In genomic region chr10:40067529-40067928, GRCm38 (mm10) we compare ENCODE assay signal across 22 mouse cellular contexts. TPM values are rescaled to one million over a fixed set of nuclear protein-coding genes. Genes with fewer than 3 reads are reported as not detected.
DNase-seq lines count a peak whose midpoint lies in the region; ATAC-seq and TF ChIP-seq lines count a peak whose summit lies in the region.
"Had no signal": no experiment of that assay in that cellular context is flagged by ENCODE, and none has a peak within 500 bp of the region (broad histone marks: within the 10 kb centered on the region; RNA-seq: fewer than 3 reads in every experiment).

No protein-coding gene starts in this region.

- 12% methylated on average over 1 of the region's 1 CpGs for WGBS in hindbrain, postnatal 0 days
- WGBS in hindbrain, embryonic 16.5 days = 17% methylated on average over 1 of the region's 1 CpGs
- WGBS in midbrain, postnatal 0 days = 26% methylated on average over 1 of the region's 1 CpGs
- WGBS in midbrain, embryonic 11.5 days = 23% methylated on average over 1 of the region's 1 CpGs
- WGBS in macrophage (ENCODE audit: missing documents) = 100% methylated on average over 1 of the region's 1 CpGs

- no peak for DNase-seq in gastrocnemius, adult 2 months
- DNase-seq in gastrocnemius, postnatal 14 days = no peak
- DNase-seq in hindbrain, postnatal 0 days (ENCODE audit: low spot score) = peak; percentile 19
- peak; percentile 21 for DNase-seq in midbrain, postnatal 0 days (ENCODE audit: low spot score)
- no peak for DNase-seq in midbrain, embryonic 11.5 days (ENCODE audit: low spot score, missing footprints)
- DNase-seq in right cerebral cortex, postnatal 4 days = no peak
- DNase-seq: adrenal gland, adult 2 months; adrenal gland, postnatal 25 days; cerebellum, adult 11 months; cerebellum, adult 9-10 months; cerebellum, postnatal 25 days; gastrocnemius, postnatal 36 days; heart, adult 18-20 months; heart, postnatal 14 days; kidney, adult 11 months had no signal

- no peaks in the 10 kb centered on the region for H3K36me3 ChIP-seq in hindbrain, postnatal 0 days (ENCODE audit: insufficient read depth, low read length)
- H3K36me3 ChIP-seq in hindbrain, embryonic 16.5 days (ENCODE audit: control insufficient read depth, insufficient read depth, low read length) = no peaks in the 10 kb centered on the region
- no peaks in the 10 kb centered on the region for H3K36me3 ChIP-seq in midbrain, postnatal 0 days (ENCODE audit: insufficient read depth, low read length)
- H3K36me3 ChIP-seq in midbrain, embryonic 11.5 days (ENCODE audit: control insufficient read depth, insufficient read depth, low read length) = no peaks in the 10 kb centered on the region
- H3K36me3 ChIP-seq in macrophage (ENCODE audit: inconsistent target) = no peaks in the 10 kb centered on the region
- H3K36me3 ChIP-seq: embryonic facial prominence, embryonic 13.5 days; forebrain, embryonic 15.5 days; hindbrain, embryonic 13.5 days had no signal

- peak overlapping the region; percentile 86; the same call in 1 of the 2 replicates for H3K27ac ChIP-seq in gastrocnemius, adult 2 months
- H3K27ac ChIP-seq in hindbrain, postnatal 0 days = no peak overlapping the region
- H3K27ac ChIP-seq in hindbrain, embryonic 16.5 days (ENCODE audit: low read depth, low read length) = no peak overlapping the region
- H3K27ac ChIP-seq in midbrain, postnatal 0 days (ENCODE audit: low read depth, low read length) = no peak overlapping the region
- H3K27ac ChIP-seq in midbrain, embryonic 11.5 days (ENCODE audit: low read depth, low read length) = no peak overlapping the region
- peak overlapping the region; percentile 77; the same call in 1 of the 2 replicates for H3K27ac ChIP-seq in macrophage
- H3K27ac ChIP-seq: embryonic facial prominence, embryonic 13.5 days; forebrain, embryonic 15.5 days; hindbrain, embryonic 13.5 days had no signal

- H3K4me2 ChIP-seq in hindbrain, postnatal 0 days (ENCODE audit: low read depth, low read length) = no peak overlapping the region
- no peak overlapping the region for H3K4me2 ChIP-seq in hindbrain, embryonic 16.5 days (ENCODE audit: low read length)
- H3K4me2 ChIP-seq in midbrain, postnatal 0 days (ENCODE audit: low read depth, low read length, poor library complexity, severe bottlenecking) = no peak overlapping the region
- no peak overlapping the region for H3K4me2 ChIP-seq in midbrain, embryonic 11.5 days
- H3K4me2 ChIP-seq: embryonic facial prominence, embryonic 13.5 days; forebrain, embryonic 15.5 days; hindbrain, embryonic 13.5 days had no signal

- H3K27me3 ChIP-seq in hindbrain, postnatal 0 days (ENCODE audit: insufficient read depth, low read length) = no peaks in the 10 kb centered on the region
- H3K27me3 ChIP-seq in hindbrain, embryonic 16.5 days (replicated peaks; ENCODE audit: control insufficient read depth, insufficient read depth, low read length) = no peaks in the 10 kb centered on the region
- no peaks in the 10 kb centered on the region for H3K27me3 ChIP-seq in midbrain, postnatal 0 days (ENCODE audit: insufficient read depth, low read length)
- H3K27me3 ChIP-seq in midbrain, embryonic 11.5 days (ENCODE audit: control insufficient read depth, insufficient read depth, low read length) = no peaks in the 10 kb centered on the region
- H3K27me3 ChIP-seq: CH12.LX; embryonic facial prominence, embryonic 13.5 days; forebrain, embryonic 15.5 days; hindbrain, embryonic 13.5 days had no signal

- TF ChIP-seq CTCF in gastrocnemius, adult 2 months (IDR thresholded peaks at IDR 0.05) = no peak
- TF ChIP-seq CTCF in hindbrain, postnatal 0 days (IDR thresholded peaks at IDR 0.05; ENCODE audit: low read depth) = no peak
- TF ChIP-seq CTCF in midbrain, postnatal 0 days (IDR thresholded peaks at IDR 0.05) = no peak

- no peak for ATAC-seq in hindbrain, postnatal 0 days
- ATAC-seq in hindbrain, embryonic 16.5 days = no peak
- no peak for ATAC-seq in midbrain, postnatal 0 days (ENCODE audit: low FRiP score)
- no peak for ATAC-seq in midbrain, embryonic 11.5 days (ENCODE audit: low FRiP score)
- ATAC-seq: forebrain, embryonic 15.5 days had no signal

- H3K4me3 ChIP-seq in gastrocnemius, adult 2 months = no peak overlapping the region
- no peak overlapping the region for H3K4me3 ChIP-seq in hindbrain, postnatal 0 days (ENCODE audit: low read length)
- no peak overlapping the region for H3K4me3 ChIP-seq in hindbrain, embryonic 16.5 days (ENCODE audit: low read length)
- H3K4me3 ChIP-seq in midbrain, postnatal 0 days (ENCODE audit: low read depth, low read length) = no peak overlapping the region
- H3K4me3 ChIP-seq in midbrain, embryonic 11.5 days (ENCODE audit: low read depth, low read length) = no peak overlapping the region
- H3K4me3 ChIP-seq in macrophage (ENCODE audit: inconsistent target) = no peak overlapping the region
- H3K4me3 ChIP-seq: embryonic facial prominence, embryonic 13.5 days; forebrain, embryonic 15.5 days; hindbrain, embryonic 13.5 days had no signal

- H3K4me1 ChIP-seq in hindbrain, postnatal 0 days (ENCODE audit: insufficient read depth, low read length) = no peaks in the 10 kb centered on the region
- no peaks in the 10 kb centered on the region; the same call in none of the 2 replicates for H3K4me1 ChIP-seq in hindbrain, embryonic 16.5 days (ENCODE audit: control insufficient read depth, insufficient read depth, low read depth, low read length)
- no peaks in the 10 kb centered on the region for H3K4me1 ChIP-seq in midbrain, postnatal 0 days (ENCODE audit: insufficient read depth, low read length)
- H3K4me1 ChIP-seq in midbrain, embryonic 11.5 days (ENCODE audit: control insufficient read depth, insufficient read depth, low read length) = no peaks in the 10 kb centered on the region; the same call in 1 of the 2 replicates
- H3K4me1 ChIP-seq: forebrain, embryonic 15.5 days had no signal

- intact Hi-C loops in gastrocnemius, adult 2 months (cut with DNase I) = loop anchor here (5.0 kb wide), 1 partner anchor 40 kb away; no protein-coding TSS in a partner anchor
- intact Hi-C loops in gastrocnemius, postnatal 14 days (cut with DNase I; ENCODE audit: low total_unique reads) = loop anchor here (10.0 kb wide), 1 partner anchor 67 kb away; no protein-coding TSS in a partner anchor

- H3K9me3 ChIP-seq in hindbrain, postnatal 0 days (ENCODE audit: low read length) = no peaks in the 10 kb centered on the region
- H3K9me3 ChIP-seq in hindbrain, embryonic 16.5 days (ENCODE audit: control insufficient read depth, low read length) = no peaks in the 10 kb centered on the region
- no peaks in the 10 kb centered on the region for H3K9me3 ChIP-seq in midbrain, postnatal 0 days (ENCODE audit: low read length)
- H3K9me3 ChIP-seq in midbrain, embryonic 11.5 days (ENCODE audit: control insufficient read depth, low read length) = no peaks in the 10 kb centered on the region
- H3K9me3 ChIP-seq: embryonic facial prominence, embryonic 13.5 days; forebrain, embryonic 15.5 days; hindbrain, embryonic 13.5 days had no signal

- peaks cover 11% of the 10 kb centered on the region; the same call in 1 of the 2 replicates for H3K79me2 ChIP-seq in macrophage (ENCODE audit: inconsistent target)

- H3K9ac ChIP-seq in hindbrain, postnatal 0 days (replicated peaks; ENCODE audit: low read length) = no peak overlapping the region
- no peak overlapping the region for H3K9ac ChIP-seq in hindbrain, embryonic 16.5 days (ENCODE audit: low read depth, low read length)
- no peak overlapping the region for H3K9ac ChIP-seq in midbrain, postnatal 0 days (replicated peaks; ENCODE audit: low read length, poor library complexity, severe bottlenecking)
- H3K9ac ChIP-seq in midbrain, embryonic 11.5 days (ENCODE audit: low read length) = no peak overlapping the region
- H3K9ac ChIP-seq: embryonic facial prominence, embryonic 13.5 days; forebrain, embryonic 15.5 days; hindbrain, embryonic 13.5 days had no signal

RNA-seq across cellular contexts. Expression of gene Mfsd4b1, which starts 42.5 kb away (rescaled TPM):
- 1 to 10 TPM; 2.6 to 3.5 TPM for total RNA-seq in gastrocnemius, adult 2 months (2021)
- total RNA-seq in gastrocnemius, postnatal 14 days (2021) = under 1 TPM; 0.39 to 0.60 TPM
- 0.32 and 0.73 TPM in 2 replicates for total RNA-seq in hindbrain, postnatal 0 days (2014; rRNA removed)
- polyA plus RNA-seq in hindbrain, postnatal 0 days (2015; fragmentation: Nextera tagmentation; extraction: Ambion mirVana) = 0.26 and 0.33 TPM in 2 replicates
- 0.46 and 0.60 TPM in 2 replicates for polyA plus RNA-seq in hindbrain, embryonic 16.5 days (2015; fragmentation: Nextera tagmentation; extraction: Ambion mirVana)
- 0.19 and 0.71 TPM in 2 replicates for total RNA-seq in midbrain, postnatal 0 days (2014; rRNA removed)
- polyA plus RNA-seq in midbrain, postnatal 0 days (2015; fragmentation: Nextera tagmentation; extraction: Ambion mirVana) = 0.13 and 0.23 TPM in 2 replicates
- polyA plus RNA-seq in midbrain, embryonic 11.5 days (2014; fragmentation: Nextera tagmentation; extraction: Ambion mirVana) = not detected in 2 replicates
- 1 to 10 TPM in 2 of 26 experiments, under 1 TPM in 8, not detected in 16; 0.19 to 1.9 (median 0.50) TPM for total RNA-seq in macrophage (2018; cell fraction: chromatin; rRNA removed)
- total RNA-seq in macrophage (2018; cell fraction: cytosol; rRNA removed) = under 1 TPM in 21 of 26 experiments, not detected in 5; 0.03 to 0.20 (median 0.11) TPM
- 1 to 10 TPM in 3 of 26 experiments, under 1 TPM in 10, not detected in 13; 0.21 to 4.2 (median 0.47) TPM for total RNA-seq in macrophage (2018; cell fraction: nucleus; rRNA removed)
- not detected in 3 replicates for polyA plus RNA-seq in macrophage (2018)
- total RNA-seq: CH12.LX; hematopoietic stem cell, adult 5-6 weeks had no signal
- polyA plus RNA-seq: embryonic facial prominence, embryonic 13.5 days had no signal

Comparison
In these comparisons a context has a peak if more than half of its experiments do, and no peak if none do; other contexts are left out.
1. DNase-seq: peak in hindbrain, postnatal 0 days (single experiment) and midbrain, postnatal 0 days (single experiment); none in gastrocnemius, adult 2 months (single experiment), gastrocnemius, postnatal 14 days (single experiment), midbrain, embryonic 11.5 days (single experiment) and right cerebral cortex, postnatal 4 days (single experiment).
2. H3K27ac ChIP-seq: peak in gastrocnemius, adult 2 months (single experiment) and macrophage (single experiment); none in hindbrain, postnatal 0 days (single experiment), hindbrain, embryonic 16.5 days (single experiment), midbrain, postnatal 0 days (single experiment) and midbrain, embryonic 11.5 days (single experiment).